Mouse (Mus musculus): ENCODE data around the gene Trem3.

The Trem3 gene

DNA sequence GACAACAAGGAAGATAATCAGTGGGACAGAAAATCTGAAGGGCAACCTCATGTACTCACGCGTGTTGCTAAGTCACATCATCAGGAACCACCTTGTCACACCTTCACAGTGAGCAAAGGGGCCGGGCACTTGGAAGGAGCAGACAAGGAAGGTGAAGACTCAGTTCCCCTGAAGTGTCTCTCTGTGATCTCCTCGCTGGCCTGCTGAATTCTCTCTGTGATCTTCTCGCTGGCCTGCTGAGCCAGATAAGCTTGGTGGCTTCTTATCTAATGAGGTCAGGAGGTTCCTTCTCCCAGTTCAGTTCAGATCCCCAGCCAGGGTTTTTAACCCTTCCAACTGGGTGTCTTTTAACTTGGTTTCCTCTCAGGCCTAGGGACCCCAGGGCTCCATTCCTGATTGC, 24.6 kb downstream of the Trem3 start:
- no peak for DNase-seq (ENCODE audit: low read depth)

DNA sequence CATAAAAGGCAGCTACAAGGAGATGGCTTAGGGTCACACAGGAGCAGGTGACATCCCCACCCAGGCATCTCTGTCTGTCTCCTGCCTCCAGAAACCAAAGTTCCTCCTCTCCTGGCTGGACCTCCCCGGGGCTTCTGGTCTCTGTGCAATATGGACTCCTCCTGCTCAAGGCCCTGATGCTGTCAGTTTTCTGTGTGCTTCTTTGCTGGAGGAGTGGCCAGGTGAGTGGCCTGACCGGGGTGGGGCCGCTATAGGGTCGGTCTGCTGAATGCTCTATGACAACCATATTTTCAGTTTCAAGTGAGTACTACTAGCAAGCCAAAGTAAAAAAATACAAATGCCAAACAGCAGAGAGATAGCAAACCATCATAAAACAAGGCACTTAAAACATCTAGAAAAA, 25.0 kb downstream of the Trem3 start:
- no peak for DNase-seq (ENCODE audit: low read depth)

DNA sequence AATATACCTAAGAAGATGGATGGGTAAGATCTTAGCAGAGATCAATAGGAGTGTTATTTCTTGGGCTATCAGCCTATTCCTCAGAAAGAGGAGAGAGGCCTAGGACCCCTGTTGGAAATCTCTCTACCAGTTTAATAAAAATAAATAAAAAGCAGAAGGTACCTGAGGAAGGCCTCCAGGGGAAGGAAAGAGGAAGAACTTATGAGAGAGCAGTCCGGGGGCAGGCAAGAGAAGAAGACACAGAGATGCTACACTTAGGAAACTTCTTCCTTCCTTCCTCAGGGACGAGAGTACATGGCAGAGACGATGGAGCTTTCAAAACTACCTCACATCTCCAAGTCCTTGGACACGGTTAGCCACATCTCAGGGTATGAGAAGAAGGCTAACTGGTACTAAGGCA, 26.5 kb downstream of the Trem3 start:
- no peak for DNase-seq (ENCODE audit: low read depth)

DNA sequence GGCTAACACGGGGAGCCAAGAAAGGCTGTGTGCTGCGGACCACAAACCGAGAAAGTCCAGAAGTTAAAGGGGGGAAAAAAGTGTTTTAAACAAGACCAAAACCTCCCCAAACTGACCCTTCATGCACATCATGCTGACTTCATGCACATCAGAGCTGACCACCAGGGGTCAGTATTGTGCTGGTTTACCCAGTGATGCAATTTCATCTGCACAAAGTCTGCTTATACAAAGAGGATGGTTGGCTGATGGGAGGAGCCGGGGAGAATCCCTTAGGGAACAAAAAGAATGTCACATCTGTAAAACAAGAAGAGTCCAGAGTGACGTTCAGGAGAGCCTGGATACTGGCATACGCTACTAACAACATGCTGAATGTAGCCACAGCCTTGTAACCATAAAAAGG, 27.3 kb downstream of the Trem3 start:
- DNase-seq (ENCODE audit: low read depth) = peak; percentile 90

DNA sequence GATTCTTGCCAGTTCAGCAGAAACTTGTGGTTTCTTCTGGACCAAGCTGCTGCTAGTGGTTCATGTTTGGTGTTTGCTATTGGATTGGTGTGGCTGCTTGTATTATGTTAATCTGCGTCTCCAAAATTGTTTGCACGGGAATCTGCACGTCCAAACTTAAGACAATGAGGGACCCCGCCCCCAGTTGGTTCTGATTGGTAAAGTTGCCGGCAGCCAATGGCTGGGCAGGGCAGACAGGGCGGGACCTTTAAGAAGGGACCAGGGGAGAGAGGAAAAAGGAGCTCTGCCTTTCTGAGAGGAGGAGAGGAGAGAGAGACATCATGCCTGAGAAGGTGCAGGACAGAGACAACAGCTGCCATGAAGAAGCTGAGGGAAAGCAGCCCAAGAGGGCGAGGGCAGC, 28.2 kb downstream of the Trem3 start:
- no peak for DNase-seq (ENCODE audit: low read depth)

DNA sequence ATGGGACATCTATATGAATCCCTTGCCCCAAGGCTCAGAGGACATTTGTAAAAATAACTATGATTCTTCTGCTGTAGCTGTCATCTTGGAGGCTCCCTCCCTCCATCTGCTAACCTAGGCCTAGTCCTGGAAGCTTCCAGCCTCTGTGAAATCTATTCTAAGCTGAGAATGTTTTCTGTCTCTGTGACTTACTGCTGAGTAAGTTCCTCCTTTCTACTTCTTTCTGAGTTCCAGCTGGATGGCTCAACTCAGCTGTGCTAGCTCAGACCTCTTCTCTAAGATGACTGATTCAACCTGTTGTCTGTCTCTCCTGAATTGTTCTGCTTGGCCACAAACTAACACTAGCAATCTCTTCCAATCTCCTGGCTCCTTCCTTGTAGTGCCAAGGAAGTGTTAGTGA, 30.8 kb downstream of the Trem3 start:
- DNase-seq (ENCODE audit: low read depth) = no peak

DNA sequence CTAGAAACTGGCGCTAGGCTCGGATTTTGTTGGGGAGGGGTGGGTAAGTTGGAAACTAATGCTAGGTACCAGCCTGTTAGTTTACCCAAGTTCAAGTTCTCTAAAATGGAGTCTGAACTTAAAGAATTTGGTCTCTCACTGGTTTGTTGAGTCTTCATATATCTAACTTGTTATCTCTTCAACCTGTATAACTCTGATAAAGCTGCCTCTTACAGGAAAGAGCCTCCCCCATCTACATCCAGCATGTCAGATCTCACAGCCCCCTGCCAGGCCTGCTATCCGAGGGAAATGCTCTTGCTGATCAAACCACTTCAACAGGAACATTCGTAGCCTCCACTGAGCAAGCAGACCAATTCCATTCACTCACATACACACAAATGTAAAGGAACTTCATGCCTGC, 31.4 kb downstream of the Trem3 start:
- DNase-seq (ENCODE audit: low read depth) = no peak

DNA sequence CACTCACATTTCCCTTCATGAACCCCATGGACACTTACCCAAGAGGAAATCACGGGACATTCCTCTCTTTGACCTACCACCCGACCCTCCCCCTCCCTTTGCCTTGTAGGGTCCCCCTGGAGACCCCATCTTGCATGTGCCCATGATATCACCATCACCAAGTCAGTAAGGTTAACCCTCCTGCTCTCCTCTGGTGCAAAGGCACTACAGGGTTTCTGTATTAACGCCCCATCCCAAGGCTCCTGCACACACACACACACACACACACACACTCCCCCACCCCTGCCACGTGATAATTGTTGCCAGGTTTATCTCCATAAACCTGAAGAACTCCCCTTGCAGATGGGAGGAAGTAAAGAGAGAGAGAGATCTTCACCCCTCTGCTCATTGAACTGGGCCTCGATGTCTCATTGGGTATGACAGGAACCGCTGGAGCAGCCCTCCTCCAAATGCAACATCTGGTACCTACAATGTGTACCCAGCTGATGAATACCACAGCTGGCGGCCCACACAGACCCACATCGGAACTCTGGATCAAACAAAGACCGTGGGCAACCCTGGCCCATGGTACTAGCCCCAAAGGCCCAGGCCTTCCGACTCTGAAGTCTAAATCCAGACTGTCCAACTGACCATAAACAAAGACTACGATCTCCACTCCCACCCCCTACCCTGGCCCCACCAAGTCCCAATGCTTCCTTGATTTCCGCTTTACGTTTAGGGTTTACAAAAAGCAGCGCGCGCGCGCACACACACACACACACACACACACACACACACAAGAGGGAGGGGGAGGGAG, 33.6 kb downstream of the Trem3 start:
- DNase-seq (ENCODE audit: low read depth) = peak; percentile 40

DNA sequence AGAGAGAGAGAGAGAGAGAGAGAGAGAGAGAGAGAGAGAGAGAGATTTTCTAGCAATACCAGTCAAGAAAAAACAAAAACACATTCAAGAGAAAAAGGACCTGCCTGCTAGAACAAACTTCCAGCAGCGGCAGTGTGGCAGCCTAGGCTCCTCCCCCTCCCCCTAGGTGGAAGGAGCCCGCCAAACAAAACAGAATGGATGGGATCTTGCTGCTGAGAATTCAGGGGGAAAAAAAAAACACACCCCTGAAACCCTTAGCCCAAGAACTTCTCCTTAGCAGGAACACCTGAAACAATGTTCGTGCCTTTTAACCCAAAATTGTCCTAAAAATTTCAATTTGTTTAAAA, 34.1 kb downstream of the Trem3 start:
- DNase-seq (ENCODE audit: low read depth) = no peak

DNA sequence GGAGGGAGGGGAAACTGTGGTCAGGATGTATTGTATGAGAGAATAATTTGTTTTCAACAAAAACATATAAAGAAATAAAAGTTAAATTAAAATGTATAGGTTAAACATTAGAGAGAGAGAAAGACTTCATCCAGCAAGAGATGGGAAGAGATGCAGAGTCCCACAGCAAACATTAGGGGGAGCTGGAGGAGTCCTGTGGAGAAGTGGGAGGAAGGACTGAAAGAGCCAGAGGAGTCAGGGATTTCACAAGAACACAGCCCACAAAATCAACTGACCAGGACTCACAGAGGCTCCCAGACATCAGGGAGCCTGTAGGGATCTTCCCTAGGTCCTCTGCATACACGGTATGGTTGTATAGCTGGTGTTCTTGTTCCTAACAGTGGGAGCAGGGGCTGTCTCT, 39.2 kb downstream of the Trem3 start:
- DNase-seq (ENCODE audit: low read depth) = no peak

DNA sequence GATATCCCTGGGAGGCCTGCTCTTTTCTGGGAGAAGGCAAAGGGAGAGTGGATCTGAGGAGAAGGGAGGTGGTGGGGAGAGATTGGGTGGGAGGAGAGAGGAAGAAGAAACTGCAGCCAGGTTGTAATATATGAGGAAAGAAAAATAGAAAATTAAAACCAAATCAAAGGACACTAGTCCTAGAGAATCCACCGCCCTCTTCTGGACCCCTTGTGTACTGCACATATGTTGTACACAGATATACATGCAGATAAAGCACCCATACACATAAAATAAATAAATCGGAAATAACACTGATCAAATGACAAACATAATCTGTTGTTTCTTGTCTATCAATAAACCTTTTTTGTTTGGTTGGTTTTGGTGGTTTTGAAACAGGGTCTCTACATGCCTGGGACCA, 39.7 kb downstream of the Trem3 start:
- DNase-seq (ENCODE audit: low read depth) = peak; percentile 53

DNA sequence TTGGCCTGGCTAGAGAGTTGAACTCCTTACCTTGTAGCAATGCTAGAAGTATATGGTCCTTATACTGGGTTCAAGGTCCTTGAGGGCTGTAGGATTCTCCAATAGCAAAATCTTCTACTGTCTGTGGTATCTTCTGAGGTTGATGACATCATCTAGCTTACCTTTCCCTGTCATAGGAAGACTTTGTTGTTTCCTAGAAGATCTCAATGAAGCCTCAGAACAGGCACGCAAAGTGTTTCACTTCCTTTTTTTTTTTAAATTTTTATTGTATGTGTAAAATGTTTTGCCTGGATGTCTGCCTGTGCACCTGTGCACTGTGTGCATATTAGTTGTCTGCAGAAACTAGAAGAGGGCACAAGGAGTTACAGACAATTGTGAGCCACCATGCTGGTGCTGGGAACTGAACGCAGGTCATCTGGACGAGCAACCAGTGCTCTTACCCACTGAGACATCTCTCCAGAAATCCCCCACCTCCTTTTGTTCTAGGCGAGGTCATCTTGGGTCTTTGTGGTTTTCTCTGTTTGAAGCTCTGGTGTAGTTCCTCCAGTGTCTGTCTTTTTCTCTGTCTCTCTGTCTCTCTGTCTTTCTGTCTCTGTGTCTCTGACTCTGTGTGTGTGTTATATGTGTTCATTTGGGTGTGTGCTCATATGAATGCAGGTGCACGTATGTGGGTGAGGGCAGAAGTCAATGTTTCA, 46.1 kb downstream of the Trem3 start:
- DNase-seq (ENCODE audit: low read depth) = peak; percentile 61

DNA sequence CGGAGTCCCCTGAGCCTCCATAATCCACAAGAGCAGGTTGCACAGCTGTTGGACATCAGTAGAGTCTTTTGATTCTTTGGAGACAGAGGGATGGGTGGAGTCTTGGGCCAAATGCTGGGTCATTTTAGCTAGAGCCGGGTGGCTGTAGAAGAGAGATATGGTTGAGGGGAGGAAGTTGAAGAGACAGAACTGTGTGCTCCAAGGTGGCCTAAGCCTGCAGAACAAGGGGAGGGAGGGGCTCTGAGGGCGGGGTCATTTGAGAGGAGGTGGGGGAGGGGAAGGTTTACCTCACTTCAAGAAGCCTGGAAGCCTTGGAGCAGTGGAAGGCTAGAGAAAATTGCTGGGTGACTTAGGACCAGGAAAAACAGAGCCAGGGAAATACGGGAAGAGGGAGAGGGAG, 51.6 kb downstream of the Trem3 start, which contains the start of gene Treml2:
Treml2 (plus strand) TSS at position 296 of the 400 bp plus-strand sequence.
- peak; percentile 57 for DNase-seq (ENCODE audit: low read depth)

DNA sequence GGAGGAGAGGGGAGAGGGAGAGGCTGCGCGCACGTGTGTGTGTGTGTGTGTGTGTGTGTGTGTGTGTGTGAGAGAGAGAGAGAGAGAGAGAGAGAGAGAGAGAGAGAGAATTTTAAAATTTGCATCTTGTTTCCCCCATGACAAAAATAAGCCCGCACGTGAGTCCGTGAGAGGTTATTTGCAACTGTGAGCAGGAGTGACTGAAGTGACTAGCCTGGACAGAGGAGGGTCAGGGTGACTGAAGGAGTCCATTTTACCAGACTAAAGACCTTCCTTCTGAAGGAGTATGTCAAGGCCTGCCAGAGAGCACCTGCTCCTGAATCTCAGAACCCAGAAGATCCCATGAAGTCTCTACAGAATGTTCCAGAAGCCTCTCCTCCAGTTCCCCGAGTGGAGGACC, 52.2 kb downstream of the Trem3 start:
- DNase-seq (ENCODE audit: low read depth) = peak; percentile 61

DNA sequence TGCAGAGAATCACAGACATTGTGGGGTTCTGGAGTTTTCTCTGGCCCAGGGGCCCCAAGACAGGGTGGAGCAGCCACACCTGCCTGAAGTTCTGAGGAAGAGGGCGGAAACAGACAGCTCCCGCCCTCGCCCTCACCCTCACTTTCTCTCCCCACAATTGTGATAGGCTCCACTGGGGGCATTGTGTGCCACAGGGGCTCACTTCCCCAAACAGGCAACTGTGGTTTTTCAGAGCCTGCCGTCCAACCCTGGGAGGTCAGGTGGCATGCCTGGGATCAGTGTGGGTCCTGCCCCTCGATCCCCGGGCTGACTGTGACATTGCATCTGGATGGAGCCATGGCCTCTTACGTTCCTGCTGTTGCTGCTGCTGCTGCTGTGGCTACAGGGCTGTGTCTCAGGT, 52.6 kb downstream of the Trem3 start:
- peak; percentile 70 for DNase-seq (ENCODE audit: low read depth)

DNA sequence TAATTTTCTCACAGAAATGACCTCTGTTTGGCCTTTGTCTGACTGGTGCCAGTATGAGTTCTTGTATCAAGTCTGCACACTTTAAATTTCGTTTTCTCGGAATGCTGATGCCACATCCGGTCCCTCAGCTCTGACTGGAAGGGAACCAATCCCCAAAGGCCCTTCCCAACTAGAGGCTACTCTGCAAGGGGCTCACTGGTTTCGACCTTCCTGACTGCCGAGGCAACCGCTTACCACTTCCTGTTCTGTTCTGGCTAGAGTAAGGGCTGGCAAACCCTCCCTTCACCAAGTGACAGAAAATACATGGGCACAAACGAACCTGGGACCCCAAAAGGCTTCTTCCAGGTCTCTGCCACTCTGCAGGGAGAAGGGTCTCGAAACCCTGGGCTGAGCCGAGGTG, 53.3 kb downstream of the Trem3 start:
- DNase-seq (ENCODE audit: low read depth) = peak; percentile 70

DNA sequence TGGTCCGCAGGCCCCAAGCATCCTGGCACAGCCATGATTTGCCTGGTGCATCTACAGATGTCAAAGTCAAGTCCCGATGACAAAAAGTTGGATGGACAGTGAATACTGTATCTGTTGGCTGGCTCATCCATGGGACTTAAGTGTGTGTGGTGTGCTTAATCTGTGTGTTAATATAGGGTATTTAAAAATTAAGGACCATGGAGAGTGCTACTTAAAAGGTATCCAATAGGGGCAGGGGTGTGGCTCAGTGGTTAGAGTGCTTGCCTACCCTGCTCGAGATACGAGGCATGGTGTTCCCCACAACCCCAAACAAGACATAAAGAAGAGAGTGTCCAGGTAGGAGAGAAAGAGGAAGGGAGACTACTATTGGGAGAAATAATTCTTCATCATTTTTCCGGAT, 54.2 kb downstream of the Trem3 start:
- DNase-seq (ENCODE audit: low read depth) = no peak

Data from naive thymus-derived CD4-positive, alpha-beta T cell, adult 2 months (primary cell).